Mouse (Mus musculus): ENCODE measurements around the gene Il17d. TPM values are rescaled to one million over a fixed set of nuclear protein-coding genes. Genes with fewer than 3 reads are reported as not detected.

Gene Il17d
- polyA plus RNA-seq, 1 experiment from 2014 or later = 7.2 TPM

DNA sequence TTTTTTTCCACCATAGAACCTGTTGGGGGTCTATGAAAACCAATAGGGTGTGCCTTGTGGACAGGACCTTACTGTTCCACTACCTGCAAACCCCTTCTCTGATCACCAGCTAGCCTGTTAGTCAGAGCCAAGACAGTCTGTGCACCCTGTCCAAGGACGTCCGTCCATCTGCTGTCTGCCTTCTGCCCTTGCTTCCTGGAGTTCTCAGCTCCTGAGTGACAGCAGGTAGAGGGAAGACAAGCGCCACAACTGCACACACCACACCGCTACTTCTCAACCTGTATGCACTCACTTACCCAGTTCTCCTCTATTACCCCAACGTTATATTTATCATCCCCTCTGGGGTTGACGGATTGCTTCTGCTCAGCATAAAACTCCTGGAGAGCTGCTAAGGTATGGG lies 41.0 kb downstream of the Il17d start:
- H3K4me1 ChIP-seq (replicated peaks; ENCODE audit: control insufficient read depth, insufficient read depth, low read length) = no peaks in the 10 kb centered on the region
- H3K36me3 ChIP-seq (ENCODE audit: control insufficient read depth, insufficient read depth) = peaks cover 4% of the 10 kb centered on the region; the same call in 1 of the 2 replicates
- no peaks in the 10 kb centered on the region for H3K9me3 ChIP-seq (ENCODE audit: control insufficient read depth)
- no peak overlapping the region for H3K27ac ChIP-seq (ENCODE audit: low read depth, low read length)
- TF ChIP-seq CTCF (IDR thresholded peaks at IDR 0.05; ENCODE audit: low read depth) = no peak
- H3K27me3 ChIP-seq (replicated peaks; ENCODE audit: control insufficient read depth, insufficient read depth, low read length) = no peaks in the 10 kb centered on the region
- ATAC-seq = no peak
- 87% methylated on average over 6 of the region's 6 CpGs for WGBS
- no peak overlapping the region for H3K4me2 ChIP-seq (replicated peaks; ENCODE audit: low read depth)
- no peak overlapping the region for H3K4me3 ChIP-seq (ENCODE audit: low read depth, low read length)
- no peak overlapping the region for H3K9ac ChIP-seq (ENCODE audit: low read depth, low read length)

GRCm38 (mm10) chr14:57571155-57572133 lies 46.9 kb downstream of the Il17d start, which contains the start of gene Eef1akmt1:
Gene Eef1akmt1, minus strand, starts transcription at chr14:57571612.
- Histone ChIP-seq H3K9ac (ENCODE audit: low read depth, low read length) (peak within 1 kb of the TSS; percentile 60), H3K4me3 (ENCODE audit: low read depth, low read length) (peak within 1 kb of the TSS; percentile 66), H3K9me3 (ENCODE audit: control insufficient read depth) (0 out of 2 replicates have a peak, but pooled peaks cover 4% of the 10 kb centered on the region), H3K4me1 (replicated peaks; ENCODE audit: control insufficient read depth, insufficient read depth, low read length) (no peaks in the 10 kb centered on the region), H3K27ac (ENCODE audit: low read depth, low read length) (peak within 1 kb of the TSS; percentile 30), H3K27me3 (replicated peaks; ENCODE audit: control insufficient read depth, insufficient read depth, low read length) (no peaks in the 10 kb centered on the region), H3K4me2 (replicated peaks; ENCODE audit: low read depth) (peak within 1 kb of the TSS; percentile 73), H3K36me3 (ENCODE audit: control insufficient read depth, insufficient read depth) (no peaks in the 10 kb centered on the region)
- WGBS = 6% methylated on average over 35 of the region's 35 CpGs
- peak; percentile 98 for ATAC-seq
- no peak for TF ChIP-seq CTCF (IDR thresholded peaks at IDR 0.05; ENCODE audit: low read depth)

GRCm38 (mm10) chr14:57574792-57575587 lies 50.4 kb downstream of the Il17d start:
- Histone ChIP-seq H3K4me2 (replicated peaks; ENCODE audit: low read depth) (no peak overlapping the region), H3K27ac (ENCODE audit: low read depth, low read length) (no peak overlapping the region), H3K27me3 (replicated peaks; ENCODE audit: control insufficient read depth, insufficient read depth, low read length) (no peaks in the 10 kb centered on the region), H3K9me3 (ENCODE audit: control insufficient read depth) (0 out of 2 replicates have a peak, but pooled peaks cover 4% of the 10 kb centered on the region), H3K36me3 (ENCODE audit: control insufficient read depth, insufficient read depth) (peaks cover 4% of the 10 kb centered on the region; the same call in 1 of the 2 replicates), H3K4me1 (replicated peaks; ENCODE audit: control insufficient read depth, insufficient read depth, low read length) (no peaks in the 10 kb centered on the region), H3K9ac (ENCODE audit: low read depth, low read length) (no peak overlapping the region), H3K4me3 (ENCODE audit: low read depth, low read length) (no peak overlapping the region)
- WGBS = 79% methylated on average over 6 of the region's 6 CpGs
- TF ChIP-seq CTCF (IDR thresholded peaks at IDR 0.05; ENCODE audit: low read depth) = no peak
- ATAC-seq = no peak

DNA sequence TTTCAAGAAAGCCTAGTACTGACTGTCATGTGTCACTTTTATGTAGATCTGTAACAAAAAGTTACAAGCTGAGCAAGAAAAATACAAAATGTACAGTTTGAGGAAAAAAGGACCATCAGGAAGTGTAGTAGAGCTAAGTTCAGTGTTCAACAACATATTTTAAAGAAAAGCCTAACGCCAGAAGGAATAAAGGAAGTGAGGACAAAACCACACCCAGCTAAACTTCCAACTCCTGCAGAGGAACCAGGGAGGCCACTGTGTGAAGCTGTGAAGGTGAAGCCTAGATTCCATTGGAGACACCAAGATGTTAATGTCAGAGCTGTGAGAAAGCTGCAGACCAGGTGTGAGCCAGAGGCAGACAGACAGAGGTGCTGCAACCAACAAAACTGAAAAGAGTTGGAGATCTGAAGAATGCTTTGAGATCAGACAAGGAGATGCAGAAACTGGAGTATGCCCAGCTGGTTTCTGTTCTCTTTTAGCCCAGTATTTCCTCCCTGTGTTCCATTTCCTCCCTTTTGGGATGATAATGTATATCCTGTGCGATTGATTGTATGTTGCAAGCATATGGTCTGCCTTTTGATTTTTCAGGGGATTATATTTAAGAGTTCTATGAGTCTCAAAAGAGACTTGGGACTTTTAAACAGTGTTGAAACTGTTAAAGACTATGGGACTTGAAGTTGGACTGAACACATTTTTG lies 51.9 kb downstream of the Il17d start:
- Histone ChIP-seq H3K27me3 (replicated peaks; ENCODE audit: control insufficient read depth, insufficient read depth, low read length) (no peaks in the 10 kb centered on the region), H3K9ac (ENCODE audit: low read depth, low read length) (no peak overlapping the region), H3K9me3 (ENCODE audit: control insufficient read depth) (0 out of 2 replicates have a peak, but pooled peaks cover 4% of the 10 kb centered on the region), H3K4me2 (replicated peaks; ENCODE audit: low read depth) (no peak overlapping the region), H3K4me1 (replicated peaks; ENCODE audit: control insufficient read depth, insufficient read depth, low read length) (no peaks in the 10 kb centered on the region), H3K36me3 (ENCODE audit: control insufficient read depth, insufficient read depth) (peaks cover 10% of the 10 kb centered on the region; the same call in 1 of the 2 replicates), H3K4me3 (ENCODE audit: low read depth, low read length) (no peak overlapping the region), H3K27ac (ENCODE audit: low read depth, low read length) (no peak overlapping the region)
- ATAC-seq = no peak
- 92% methylated on average over 2 of the region's 2 CpGs for whole genome bisulfite sequencing
- TF ChIP-seq CTCF (IDR thresholded peaks at IDR 0.05; ENCODE audit: low read depth) = no peak

GRCm38 (mm10) chr14:57591830-57592229 lies 67.3 kb downstream of the Il17d start:
- 87% methylated on average over 3 of the region's 3 CpGs for WGBS
- TF ChIP-seq CTCF (IDR thresholded peaks at IDR 0.05; ENCODE audit: low read depth) = no peak
- peaks cover 78% of the 10 kb centered on the region for H3K36me3 ChIP-seq (ENCODE audit: control insufficient read depth, insufficient read depth)

More at GRCm38 (mm10) chr14:57591830-57592229, 67.3 kb downstream of the Il17d start:
- H3K27me3 ChIP-seq (replicated peaks; ENCODE audit: control insufficient read depth, insufficient read depth, low read length) = no peaks in the 10 kb centered on the region
- no peak overlapping the region for H3K9ac ChIP-seq (ENCODE audit: low read depth, low read length)
- H3K9me3 ChIP-seq (ENCODE audit: control insufficient read depth) = no peaks in the 10 kb centered on the region
- H3K4me3 ChIP-seq (ENCODE audit: low read depth, low read length) = no peak overlapping the region
- ATAC-seq = no peak
- no peak overlapping the region for H3K4me2 ChIP-seq (replicated peaks; ENCODE audit: low read depth)
- H3K4me1 ChIP-seq (replicated peaks; ENCODE audit: control insufficient read depth, insufficient read depth, low read length) = no peaks in the 10 kb centered on the region
- no peak overlapping the region for H3K27ac ChIP-seq (ENCODE audit: low read depth, low read length)

Other genes with a start within 250 kb of the Il17d start
- gene Cryl1, start 126.2 kb upstream of the Il17d start, polyA plus RNA-seq (2015; fragmentation: Nextera tagmentation; extraction: Ambion mirVana) = 153 and 173 TPM in 2 replicates
- 5.1 and 5.2 TPM in 2 replicates for gene Ift88, start 100.7 kb upstream of the Il17d start, polyA plus RNA-seq (2015; fragmentation: Nextera tagmentation; extraction: Ambion mirVana)
- 53.2 and 56.6 TPM in 2 replicates for gene Eef1akmt1, start 46.8 kb downstream of the Il17d start, polyA plus RNA-seq (2015; fragmentation: Nextera tagmentation; extraction: Ambion mirVana)
- 6.2 and 7.3 TPM in 2 replicates for gene Xpo4, start 140.7 kb downstream of the Il17d start, polyA plus RNA-seq (2015; fragmentation: Nextera tagmentation; extraction: Ambion mirVana)
- not detected in 2 replicates for gene Gm49361, start 221.3 kb downstream of the Il17d start, polyA plus RNA-seq (2015; fragmentation: Nextera tagmentation; extraction: Ambion mirVana)
- 8.6 and 9.6 TPM in 2 replicates for gene Lats2, start 233.6 kb downstream of the Il17d start, polyA plus RNA-seq (2015; fragmentation: Nextera tagmentation; extraction: Ambion mirVana)